30 mouse cellular contexts compared by ENCODE assay signal in the genomic region with DNA sequence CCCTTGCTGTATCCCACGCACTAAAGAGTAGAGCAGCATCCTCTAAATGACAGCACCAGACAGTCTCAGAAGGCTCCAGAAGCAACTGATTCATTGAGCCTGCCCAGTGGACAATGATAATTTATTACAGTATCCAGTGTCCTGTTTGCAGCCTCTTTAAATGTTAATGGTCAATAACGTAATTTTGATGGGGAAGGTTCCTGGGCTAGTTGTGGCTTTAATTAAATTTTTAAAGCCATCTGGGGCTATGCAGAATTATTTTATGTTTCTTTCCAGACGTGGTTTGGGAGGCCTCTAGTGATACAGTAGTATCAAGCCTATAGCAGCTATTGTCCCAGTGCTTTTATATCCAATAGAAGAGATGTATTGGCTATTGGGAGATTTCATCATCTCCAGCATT. TPM values are rescaled to one million over a fixed set of nuclear protein-coding genes. Genes with fewer than 3 reads are reported as not detected.
"Had no signal": no experiment of that assay in that cellular context is flagged by ENCODE, and none has a peak within 500 bp of the region (broad histone marks: within the 10 kb centered on the region; RNA-seq: fewer than 3 reads in every experiment).

No protein-coding gene starts in this region.

- H3K9ac ChIP-seq: embryonic facial prominence, embryonic 12.5 days; embryonic facial prominence, embryonic 13.5 days; embryonic facial prominence, embryonic 15.5 days; forebrain, embryonic 12.5 days; forebrain, embryonic 13.5 days; forebrain, embryonic 15.5 days; forebrain, postnatal 0 days had no signal

- H3K27ac ChIP-seq: embryonic facial prominence, embryonic 10.5 days; embryonic facial prominence, embryonic 12.5 days; embryonic facial prominence, embryonic 13.5 days; embryonic facial prominence, embryonic 15.5 days; forebrain, embryonic 10.5 days; forebrain, embryonic 12.5 days; forebrain, embryonic 13.5 days; forebrain, embryonic 15.5 days; gastrocnemius, adult 2 months; heart, adult 2 months had no signal

- DNase-seq: cerebellum, adult 8-10 months; cerebellum, adult 9-10 months; cerebellum, adult 9-11 months; cerebellum, postnatal 10 days; cerebellum, postnatal 14 days; cerebellum, postnatal 25 days; cerebellum, postnatal 36 days; embryo, embryonic 11 days; forebrain, postnatal 0 days; gastrocnemius, adult 2 months; gastrocnemius, postnatal 10 days; gastrocnemius, postnatal 14 days; gastrocnemius, postnatal 25 days; gastrocnemius, postnatal 36 days; heart, adult 11 months; heart, adult 18-20 months; heart, adult 2 months had no signal

- ATAC-seq: forebrain, embryonic 13.5 days; forebrain, embryonic 14.5 days; forebrain, embryonic 15.5 days; forebrain, embryonic 16.5 days; forebrain, postnatal 0 days had no signal

- H3K4me3 ChIP-seq: embryonic facial prominence, embryonic 10.5 days; embryonic facial prominence, embryonic 12.5 days; embryonic facial prominence, embryonic 13.5 days; embryonic facial prominence, embryonic 15.5 days; erythroblast, embryonic 14.5 days; forebrain, embryonic 10.5 days; forebrain, embryonic 12.5 days; forebrain, embryonic 13.5 days; forebrain, embryonic 15.5 days; gastrocnemius, adult 2 months; heart, adult 2 months had no signal

- H3K36me3 ChIP-seq: embryonic facial prominence, embryonic 10.5 days; embryonic facial prominence, embryonic 12.5 days; embryonic facial prominence, embryonic 13.5 days; embryonic facial prominence, embryonic 15.5 days; forebrain, embryonic 10.5 days; forebrain, embryonic 12.5 days; forebrain, embryonic 15.5 days had no signal

- H3K4me1 ChIP-seq: embryonic facial prominence, embryonic 10.5 days; embryonic facial prominence, embryonic 12.5 days; embryonic facial prominence, embryonic 13.5 days; embryonic facial prominence, embryonic 15.5 days; forebrain, embryonic 10.5 days; forebrain, embryonic 12.5 days; forebrain, embryonic 13.5 days; forebrain, embryonic 15.5 days had no signal

- H3K27me3 ChIP-seq: embryonic facial prominence, embryonic 12.5 days; embryonic facial prominence, embryonic 13.5 days; embryonic facial prominence, embryonic 15.5 days; forebrain, embryonic 12.5 days; forebrain, embryonic 13.5 days; forebrain, embryonic 15.5 days had no signal

- H3K9me3 ChIP-seq: embryonic facial prominence, embryonic 10.5 days; embryonic facial prominence, embryonic 12.5 days; embryonic facial prominence, embryonic 13.5 days; embryonic facial prominence, embryonic 15.5 days; forebrain, embryonic 10.5 days; forebrain, embryonic 12.5 days; forebrain, embryonic 13.5 days; forebrain, embryonic 15.5 days had no signal

- H3K4me2 ChIP-seq: embryonic facial prominence, embryonic 12.5 days; embryonic facial prominence, embryonic 13.5 days; embryonic facial prominence, embryonic 15.5 days; forebrain, embryonic 12.5 days; forebrain, embryonic 13.5 days; forebrain, embryonic 15.5 days had no signal

RNA-seq across cellular contexts. Expression of gene Trpc7, which starts 49.9 kb away (rescaled TPM):
- polyA plus RNA-seq: embryonic facial prominence, embryonic 10.5 days; embryonic facial prominence, embryonic 15.5 days; erythroblast, embryonic 14.5 days; forebrain, embryonic 10.5 days; forebrain, embryonic 11.5 days; gonadal fat pad, adult 2 months; heart, adult 2 months had no signal
